Mouse (Mus musculus) macrophage (primary cell): ENCODE measurements at regions not wholly inside any gene's neighbourhood (a gene's known extent, or its start where the extent isn't known, plus 50 kb on each side); places are given as distances from the start of the nearest gene placed in this dataset.

Source experiments
- H3K27ac ChIP-seq: fragments of 350-480 bp; formaldehyde crosslinking; 2 replicates; pipeline ENCODE4 v1.9.0; 2021
- H3K36me3 ChIP-seq: fragments of 350-480 bp; formaldehyde crosslinking; 2 replicates; pipeline ENCODE4 v1.9.0; 2021; ENCODE audit errors: inconsistent target
- H3K4me3 ChIP-seq: fragments of 350-480 bp; formaldehyde crosslinking; 2 replicates; pipeline ENCODE4 v1.9.0; 2021; ENCODE audit errors: inconsistent target
- H3K79me2 ChIP-seq: fragments of 350-480 bp; formaldehyde crosslinking; 2 replicates; pipeline ENCODE4 v1.9.0; 2021; ENCODE audit errors: inconsistent target
- WGBS: methylation state at CpG from one replicate; pipeline ENCODE4 v1.1.7; 2026; ENCODE audit warnings: inconsistent platforms; ENCODE audit not compliant: missing documents; 5-methylcytosine and 5-hydroxymethylcytosine counted together

- H3K36me3 ChIP-seq = no peaks in the 10 kb centered on the region
- H3K4me3 ChIP-seq = no peak overlapping the region
- 73% methylated on average over 7 of the region's 7 CpGs for WGBS
- no peak overlapping the region for H3K27ac ChIP-seq
- no peaks in the 10 kb centered on the region for H3K79me2 ChIP-seq
Measured at GRCm38 (mm10) chr16:5740776-5741175, 144.4 kb upstream of the Rbfox1 start.

GRCm38 (mm10) chr16:5733608-5734007, 151.5 kb upstream of the Rbfox1 start:
- H3K27ac ChIP-seq = no peak overlapping the region
- no peaks in the 10 kb centered on the region for H3K79me2 ChIP-seq
- no peaks in the 10 kb centered on the region for H3K36me3 ChIP-seq
- WGBS = 64% methylated on average over 4 of the region's 4 CpGs
- H3K4me3 ChIP-seq = no peak overlapping the region

DNA sequence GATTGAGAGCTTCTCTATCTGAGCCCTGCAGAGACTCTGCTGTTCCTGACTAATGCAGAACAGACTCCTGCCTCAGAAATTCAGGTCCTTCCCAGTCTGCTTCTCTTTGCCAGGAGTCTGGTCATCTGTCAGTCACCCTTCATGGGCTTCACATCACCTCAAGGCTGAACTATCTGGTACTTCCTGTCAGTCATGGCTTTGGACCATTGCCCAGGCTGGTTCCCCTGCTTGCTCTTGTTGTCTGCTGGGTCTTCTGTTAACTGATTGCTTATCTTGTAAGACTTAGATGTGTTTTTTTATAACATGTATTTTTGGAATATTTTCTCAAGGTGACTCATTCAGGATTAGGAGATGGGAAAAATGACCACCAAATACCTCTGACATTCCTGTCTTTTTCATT, 162.6 kb upstream of the Rbfox1 start:
- Histone ChIP-seq H3K27ac (no peak overlapping the region), H3K36me3 (no peaks in the 10 kb centered on the region), H3K4me3 (no peak overlapping the region), H3K79me2 (no peaks in the 10 kb centered on the region)

DNA sequence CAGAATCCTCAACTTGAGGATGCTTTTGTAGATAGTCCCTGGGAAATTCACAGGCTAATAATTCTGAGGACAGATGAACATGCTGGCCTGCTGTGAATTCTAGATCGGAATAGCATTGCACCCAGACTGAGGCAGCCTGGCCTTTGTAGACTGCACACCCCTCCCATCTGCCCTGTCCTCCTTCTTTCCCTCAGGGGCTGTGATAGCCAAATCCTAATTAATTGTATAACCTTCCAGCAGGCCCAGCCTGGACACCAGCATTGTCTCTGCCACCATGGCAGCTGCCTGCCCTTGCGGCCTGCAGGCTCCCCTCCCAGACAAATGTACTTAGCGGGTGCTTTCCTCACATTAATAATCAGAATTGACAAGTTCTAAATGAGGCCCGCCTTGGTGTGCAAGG, 171.7 kb upstream of the Rbfox1 start:
- Histone ChIP-seq H3K79me2 (no peaks in the 10 kb centered on the region), H3K4me3 (no peak overlapping the region), H3K36me3 (no peaks in the 10 kb centered on the region), H3K27ac (no peak overlapping the region)
- 84% methylated on average over 4 of the region's 4 CpGs for WGBS

GRCm38 (mm10) chr16:5709831-5710230, 175.3 kb upstream of the Rbfox1 start:
- Histone ChIP-seq H3K27ac (no peak overlapping the region), H3K79me2 (no peaks in the 10 kb centered on the region), H3K4me3 (no peak overlapping the region), H3K36me3 (no peaks in the 10 kb centered on the region)
- WGBS = 78% methylated on average over 5 of the region's 5 CpGs

DNA sequence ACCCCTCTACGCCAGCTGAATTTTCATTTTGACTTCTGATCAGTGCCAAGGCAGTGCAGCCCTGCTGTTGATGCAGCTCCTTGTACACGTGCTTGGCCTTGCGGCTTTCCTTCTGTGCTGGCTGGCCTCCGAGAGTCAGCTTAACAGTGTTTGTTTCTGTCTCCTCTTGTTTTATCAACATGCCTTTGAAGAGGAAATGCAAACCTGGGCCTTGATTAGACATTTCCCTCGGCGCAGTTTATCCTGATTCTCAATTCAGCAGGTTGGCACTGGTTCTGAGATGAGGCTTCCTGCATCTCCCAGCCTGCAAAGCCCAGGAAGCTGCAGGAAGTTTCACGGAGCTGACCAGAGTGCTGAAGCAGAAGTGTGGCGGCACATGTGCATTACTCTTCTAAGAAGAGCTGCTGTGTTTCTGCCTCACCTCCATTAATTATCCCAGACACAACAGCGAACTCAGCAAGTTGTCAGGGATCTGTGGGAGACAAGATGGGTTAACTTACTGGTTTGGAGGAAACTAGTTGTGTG, 184.4 kb upstream of the Rbfox1 start:
- WGBS = 52% methylated on average over 9 of the region's 9 CpGs
- Histone ChIP-seq H3K27ac (no peak overlapping the region), H3K79me2 (no peaks in the 10 kb centered on the region), H3K36me3 (no peaks in the 10 kb centered on the region), H3K4me3 (no peak overlapping the region)

DNA sequence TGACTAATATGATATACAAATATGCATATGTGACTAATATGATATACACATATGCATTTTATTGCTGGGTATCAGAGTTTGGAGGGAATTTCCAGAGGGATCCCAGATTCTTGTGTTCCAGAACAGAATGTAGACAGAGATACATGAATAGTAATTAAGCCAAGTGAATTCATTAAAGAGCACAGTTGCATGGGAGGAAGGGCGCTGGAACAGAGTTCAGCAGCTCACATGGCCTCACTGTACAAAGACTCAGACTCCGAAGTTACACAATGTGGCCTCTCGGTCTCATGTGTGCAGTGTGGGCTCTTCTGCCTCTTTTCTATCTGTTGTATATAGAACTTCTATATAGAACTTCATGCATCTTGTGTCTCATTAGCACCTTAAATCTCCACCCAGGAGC, 196.8 kb upstream of the Rbfox1 start:
- Histone ChIP-seq H3K79me2 (no peaks in the 10 kb centered on the region), H3K36me3 (no peaks in the 10 kb centered on the region), H3K4me3 (no peak overlapping the region), H3K27ac (no peak overlapping the region)
- 90% methylated on average over 3 of the region's 3 CpGs for WGBS

DNA sequence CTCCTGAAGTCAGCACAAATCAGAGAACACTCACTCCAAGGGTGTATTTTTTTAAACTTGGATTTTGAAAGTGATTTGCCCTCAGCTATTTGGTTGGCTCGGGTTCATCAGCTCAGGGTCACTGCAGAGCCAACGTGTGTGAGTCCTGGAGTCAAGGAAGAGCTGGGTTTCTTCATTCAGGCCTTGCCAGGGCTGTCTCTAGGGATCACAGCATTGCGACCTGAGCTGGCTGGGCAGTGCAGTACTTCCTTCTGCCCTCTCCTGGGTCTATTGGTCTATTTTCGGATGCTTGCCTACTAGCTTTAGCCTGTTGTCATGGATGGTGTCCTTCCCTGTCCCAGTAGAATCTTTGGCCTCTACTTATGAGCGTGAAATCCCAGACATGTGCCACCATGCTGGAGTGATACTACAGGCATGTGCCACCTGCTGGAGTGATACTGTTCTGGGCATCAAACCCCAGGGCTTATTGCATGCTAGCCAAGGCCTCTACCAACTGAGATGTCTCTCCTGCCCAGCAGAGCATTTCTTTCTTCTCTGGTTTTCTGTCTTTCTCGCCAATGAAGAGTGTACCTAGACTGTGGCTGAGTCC, 211.7 kb upstream of the Rbfox1 start:
- Histone ChIP-seq H3K79me2 (no peaks in the 10 kb centered on the region), H3K36me3 (no peaks in the 10 kb centered on the region), H3K27ac (no peak overlapping the region), H3K4me3 (no peak overlapping the region)
- 79% methylated on average over 6 of the region's 6 CpGs for WGBS

GRCm38 (mm10) chr16:5672871-5673270, 212.3 kb upstream of the Rbfox1 start:
- no peak overlapping the region for H3K27ac ChIP-seq
- H3K4me3 ChIP-seq = no peak overlapping the region
- H3K79me2 ChIP-seq = no peaks in the 10 kb centered on the region
- WGBS = 60% methylated on average over 4 of the region's 4 CpGs
- no peaks in the 10 kb centered on the region for H3K36me3 ChIP-seq

DNA sequence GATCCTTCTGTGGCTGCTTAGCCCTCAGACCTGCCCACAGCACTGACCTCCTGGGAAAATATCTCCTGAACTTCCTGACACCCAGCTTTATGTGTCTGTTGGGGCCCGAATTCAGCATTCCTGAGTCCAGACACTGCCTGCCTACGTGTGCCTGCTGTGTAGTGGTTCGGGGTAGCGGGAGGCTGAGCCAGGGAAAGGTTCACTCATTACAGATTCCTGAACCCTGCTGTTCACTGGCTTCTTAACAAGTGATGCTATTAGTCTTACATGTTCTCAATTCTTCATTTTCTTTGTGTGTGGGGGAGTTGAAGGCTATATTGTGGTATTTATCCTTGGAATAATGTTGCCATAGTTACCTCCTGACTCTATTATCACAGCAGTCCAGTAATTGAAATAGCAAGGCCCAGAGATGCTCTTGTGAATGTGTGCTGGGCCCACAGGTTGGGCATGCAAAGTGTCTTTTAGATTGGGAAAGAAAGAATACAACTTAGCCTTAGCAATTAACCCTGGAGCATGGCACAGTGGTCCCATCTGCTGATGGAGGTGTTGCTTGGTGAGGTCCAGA, 216.7 kb upstream of the Rbfox1 start:
- Histone ChIP-seq H3K36me3 (no peaks in the 10 kb centered on the region), H3K27ac (no peak overlapping the region), H3K4me3 (no peak overlapping the region), H3K79me2 (no peaks in the 10 kb centered on the region)
- 89% methylated on average over 4 of the region's 4 CpGs for WGBS

DNA sequence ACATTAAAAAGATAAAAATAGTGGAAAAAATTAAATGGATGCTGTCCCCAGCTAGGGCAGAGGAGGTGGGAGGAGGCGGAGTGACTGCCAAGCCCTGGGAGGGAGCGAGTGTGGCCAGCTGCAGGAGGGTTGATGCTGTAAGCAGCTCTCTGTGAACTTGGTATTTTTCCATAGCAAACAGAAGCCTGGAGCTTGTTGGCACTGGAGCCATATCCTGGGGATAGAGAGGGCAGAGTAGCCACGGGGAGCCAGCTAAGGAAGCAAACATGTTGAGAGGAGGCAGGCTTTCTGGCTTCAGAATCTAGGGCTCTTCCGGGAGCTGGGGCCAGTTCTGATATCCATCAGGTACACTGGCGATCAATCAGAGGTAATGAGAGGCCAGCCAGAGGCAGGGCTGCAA, 223.2 kb upstream of the Rbfox1 start:
- Histone ChIP-seq H3K36me3 (no peaks in the 10 kb centered on the region), H3K79me2 (no peaks in the 10 kb centered on the region), H3K27ac (no peak overlapping the region), H3K4me3 (no peak overlapping the region)
- WGBS = 73% methylated on average over 5 of the region's 5 CpGs

- Histone ChIP-seq H3K36me3 (no peaks in the 10 kb centered on the region), H3K27ac (no peak overlapping the region), H3K4me3 (no peak overlapping the region), H3K79me2 (no peaks in the 10 kb centered on the region)
- WGBS = 100% methylated on average over 1 of the region's 1 CpGs
Measured at GRCm38 (mm10) chr16:5651551-5651950, 233.6 kb upstream of the Rbfox1 start.

GRCm38 (mm10) chr16:5651002-5651401, 234.2 kb upstream of the Rbfox1 start:
- Histone ChIP-seq H3K79me2 (no peaks in the 10 kb centered on the region), H3K27ac (no peak overlapping the region), H3K36me3 (no peaks in the 10 kb centered on the region), H3K4me3 (no peak overlapping the region)
- 65% methylated on average over 4 of the region's 4 CpGs for WGBS

GRCm38 (mm10) chr16:5639956-5640355, 245.2 kb upstream of the Rbfox1 start:
- no peaks in the 10 kb centered on the region for H3K36me3 ChIP-seq
- no peaks in the 10 kb centered on the region for H3K79me2 ChIP-seq
- H3K27ac ChIP-seq = no peak overlapping the region
- WGBS = 61% methylated on average over 5 of the region's 5 CpGs
- no peak overlapping the region for H3K4me3 ChIP-seq

DNA sequence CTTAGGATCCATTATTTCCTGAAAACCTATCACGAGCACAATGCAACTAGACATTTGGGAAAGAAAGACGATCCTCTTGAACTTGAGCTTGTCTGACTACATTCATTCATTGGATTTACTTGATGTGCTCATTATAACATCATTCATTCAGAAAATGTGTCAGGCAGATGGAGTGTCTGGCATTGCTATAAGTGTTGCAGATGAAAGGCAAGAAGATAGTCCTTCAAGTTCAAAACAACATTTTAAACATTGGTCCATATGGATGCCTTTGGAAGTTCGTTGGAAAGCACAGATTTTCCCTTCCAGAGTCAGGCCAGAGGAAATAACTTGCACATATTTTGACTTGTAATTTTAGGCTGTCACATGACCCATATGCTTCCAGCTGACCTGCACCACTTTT, 255.2 kb upstream of the Rbfox1 start:
- Histone ChIP-seq H3K36me3 (no peaks in the 10 kb centered on the region), H3K79me2 (no peaks in the 10 kb centered on the region), H3K27ac (no peak overlapping the region), H3K4me3 (no peak overlapping the region)
- WGBS = 68% methylated on average over 3 of the region's 3 CpGs

- Histone ChIP-seq H3K27ac (no peak overlapping the region), H3K79me2 (no peaks in the 10 kb centered on the region), H3K36me3 (no peaks in the 10 kb centered on the region), H3K4me3 (no peak overlapping the region)
- 50% methylated on average over 4 of the region's 4 CpGs for WGBS
Measured at GRCm38 (mm10) chr16:5627910-5628309, 257.2 kb upstream of the Rbfox1 start.
